Mouse (Mus musculus) macrophage (primary cell): Measurements from ENCODE around the gene Pon2. TPM values are rescaled to one million over a fixed set of nuclear protein-coding genes. Genes with fewer than 3 reads are reported as not detected.
"Not testable (repeated sequence)": the region's sequence is repeated elsewhere in the genome, so short reads cannot be mapped to it uniquely, and the experiment has no call there.

Source experiments
- H3K27ac ChIP-seq: fragments of 350-480 bp; formaldehyde crosslinking; 2 replicates; pipeline ENCODE4 v1.9.0; 2021
- H3K36me3 ChIP-seq: fragments of 350-480 bp; formaldehyde crosslinking; 2 replicates; pipeline ENCODE4 v1.9.0; 2021; ENCODE audit errors: inconsistent target
- H3K4me3 ChIP-seq: fragments of 350-480 bp; formaldehyde crosslinking; 2 replicates; pipeline ENCODE4 v1.9.0; 2021; ENCODE audit errors: inconsistent target
- H3K79me2 ChIP-seq: fragments of 350-480 bp; formaldehyde crosslinking; 2 replicates; pipeline ENCODE4 v1.9.0; 2021; ENCODE audit errors: inconsistent target
- WGBS: methylation state at CpG from one replicate; pipeline ENCODE4 v1.1.7; 2026; ENCODE audit warnings: inconsistent platforms; ENCODE audit not compliant: missing documents; 5-methylcytosine and 5-hydroxymethylcytosine counted together
- polyA plus RNA-seq: library from polyadenylated mRNA; stranded (reverse); fragments of 250-400 nt; gene quantifications from 3 replicates; pipeline ENCODE4 v1.2.4, GENCODE M21; 2018; ENCODE audit warnings: inconsistent platforms
- total RNA-seq, 78 experiments: library from RNA; depleted of rRNA; stranded (reverse); fragments of 250-400 nt; gene quantifications; 1 replicate in 9 of 78; 2 replicates in 24 of 78; 3 replicates in 43 of 78; 4 replicates in 2 of 78; pipeline ENCODE4 v1.2.4; 2018; ENCODE audit warnings: inconsistent platforms in 56 of 78

The Pon2 gene
- 100 to 1,000 TPM in 4 of 26 experiments, 10 to 100 TPM in 22; 39.3 to 129 (median 67.8) TPM for total RNA-seq (2018; cell fraction: chromatin; rRNA removed)
- 100 to 1,000 TPM in 4 of 26 experiments, 10 to 100 TPM in 22; 42.0 to 109 (median 78.0) TPM for total RNA-seq (2018; cell fraction: cytosol; rRNA removed)
- total RNA-seq (2018; cell fraction: nucleus; rRNA removed), result 100 to 1,000 TPM in 2 of 26 experiments, 10 to 100 TPM in 24; 42.9 to 113 (median 70.4) TPM
- polyA plus RNA-seq, result 77.4 to 167 TPM (median 84.9 TPM) in 3 replicates

DNA sequence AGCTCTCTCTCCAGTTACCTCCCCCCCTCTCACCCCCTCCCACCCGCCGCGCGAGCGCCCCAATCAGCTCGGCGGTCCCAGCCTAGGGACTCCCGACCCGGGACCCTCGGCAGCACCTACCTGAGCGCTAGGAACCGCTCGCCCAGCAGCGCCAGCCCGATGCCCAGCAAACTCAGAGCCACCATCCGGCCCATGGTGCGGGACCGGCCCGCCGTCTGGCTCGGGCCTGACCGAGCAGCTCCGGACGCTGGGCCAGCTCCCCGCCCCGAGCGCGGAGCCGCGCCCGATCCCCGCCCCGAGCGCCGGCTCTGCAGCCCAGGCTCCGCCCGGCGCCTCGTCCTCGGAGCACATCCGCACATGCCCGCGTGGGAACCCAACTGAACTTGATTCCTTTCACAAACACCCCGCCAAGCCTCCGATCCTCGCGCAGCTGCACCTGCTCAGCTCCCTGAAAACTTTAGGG is at the start of gene Pon2:
Pon2 (minus strand) TSS at position 364 of the 463 bp plus-strand sequence.
- Histone ChIP-seq H3K79me2 (peaks cover 41% of the 10 kb centered on the region), H3K36me3 (no peaks in the 10 kb centered on the region)
- under 1% methylated on average over 30 of the region's 47 CpGs for WGBS

DNA sequence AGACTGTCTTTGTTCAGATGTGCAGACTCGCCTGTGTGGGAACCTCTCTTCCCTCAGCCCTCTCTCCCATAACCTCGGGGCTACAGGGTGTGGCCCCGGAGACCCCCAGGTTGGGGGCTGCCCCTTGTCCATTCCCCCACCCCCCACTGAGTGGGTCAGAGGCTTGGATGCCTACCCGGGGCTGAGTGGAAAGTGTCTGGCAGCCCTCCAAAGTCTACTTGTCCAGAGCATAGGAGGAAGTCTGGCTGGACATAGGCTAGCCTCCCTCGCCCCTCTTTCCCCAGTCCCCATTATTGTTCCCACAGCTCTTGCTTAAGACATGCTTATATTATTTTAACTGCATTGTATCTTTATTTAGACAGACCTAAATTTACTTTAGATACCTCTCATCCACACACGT is 46.0 kb upstream of the Pon2 start:
- Histone ChIP-seq H3K36me3 (no peaks in the 10 kb centered on the region), H3K79me2 (no peaks in the 10 kb centered on the region), H3K27ac (no peak overlapping the region), H3K4me3 (no peak overlapping the region)
- WGBS, result 81% methylated on average over 6 of the region's 6 CpGs

More for the DNA sequence above, at the start of gene Pon2:
- peak within 1 kb of the TSS; percentile 75 for H3K4me3 ChIP-seq
- peak within 1 kb of the TSS; percentile 73 for H3K27ac ChIP-seq

DNA sequence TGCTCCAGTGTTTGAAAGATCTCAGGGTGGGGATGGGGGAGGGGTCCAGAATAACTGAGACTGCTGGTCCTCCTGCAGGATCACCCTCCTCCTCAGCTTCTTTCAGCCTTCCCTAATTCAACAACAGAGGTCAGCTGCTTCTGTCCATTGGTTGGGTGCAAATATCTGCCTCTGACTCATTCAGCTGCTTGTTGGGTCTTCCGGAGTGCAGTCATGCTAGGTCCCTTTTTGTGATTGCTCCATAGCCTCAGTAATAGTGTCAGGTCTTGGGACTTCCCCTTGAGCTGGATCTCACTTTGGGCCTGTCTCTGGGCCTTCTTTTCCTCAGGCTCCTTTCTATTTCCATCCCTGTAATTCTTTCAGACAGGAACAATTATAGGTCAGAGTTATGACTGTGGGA is 41.0 kb upstream of the Pon2 start:
- H3K4me3 ChIP-seq, H3K36me3 ChIP-seq, H3K79me2 ChIP-seq: not testable (repeated sequence)
- peak overlapping the region; percentile 84 for H3K27ac ChIP-seq
- WGBS, result 9% methylated on average over 1 of the region's 1 CpGs

DNA sequence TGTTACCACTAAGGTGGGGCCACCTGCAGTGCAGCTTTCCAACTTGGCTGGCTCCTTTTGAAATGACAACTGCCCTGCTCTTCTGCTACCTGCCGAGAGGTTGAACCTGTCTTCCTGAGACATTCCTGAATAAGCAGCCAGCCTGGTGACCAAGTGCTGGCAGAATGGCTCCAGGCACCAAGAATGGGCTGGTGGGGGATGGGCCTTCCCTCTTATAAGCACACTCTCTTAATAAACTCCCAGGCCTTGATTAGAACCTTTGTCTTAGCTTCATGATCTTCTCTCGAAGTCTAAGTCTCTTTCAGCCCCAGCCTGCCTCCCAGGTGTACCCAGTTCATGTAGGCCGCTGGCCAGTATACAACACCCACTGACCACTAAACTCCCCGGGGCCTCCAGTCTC is 40.5 kb upstream of the Pon2 start:
- H3K27ac ChIP-seq, result peak overlapping the region; percentile 84
- WGBS, result 95% methylated on average over 3 of the region's 4 CpGs

DNA sequence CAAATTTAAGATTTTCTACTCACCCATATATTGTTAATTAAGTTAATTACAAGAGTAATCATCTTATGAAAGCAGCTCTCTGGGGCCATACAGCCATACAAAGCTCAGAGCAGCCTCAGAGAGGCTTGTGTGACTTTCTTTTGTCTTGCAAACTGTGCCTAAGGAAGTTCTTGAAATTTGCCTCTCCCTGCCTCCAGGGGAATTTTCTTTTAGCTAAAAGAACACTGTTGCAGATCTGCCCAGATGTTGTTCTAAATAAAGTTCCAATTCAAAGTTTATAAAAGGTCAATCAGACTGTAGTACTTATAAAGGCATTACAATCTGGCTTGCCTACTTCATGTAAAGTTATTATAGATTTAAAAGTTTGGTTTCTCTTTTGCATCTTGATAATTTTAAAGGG is 37.8 kb upstream of the Pon2 start:
- not testable (repeated sequence) for H3K4me3 ChIP-seq, H3K36me3 ChIP-seq, H3K27ac ChIP-seq, H3K79me2 ChIP-seq

More for the DNA sequence above, 40.5 kb upstream of the Pon2 start:
- H3K36me3 ChIP-seq, H3K4me3 ChIP-seq, H3K79me2 ChIP-seq: not testable (repeated sequence)

DNA sequence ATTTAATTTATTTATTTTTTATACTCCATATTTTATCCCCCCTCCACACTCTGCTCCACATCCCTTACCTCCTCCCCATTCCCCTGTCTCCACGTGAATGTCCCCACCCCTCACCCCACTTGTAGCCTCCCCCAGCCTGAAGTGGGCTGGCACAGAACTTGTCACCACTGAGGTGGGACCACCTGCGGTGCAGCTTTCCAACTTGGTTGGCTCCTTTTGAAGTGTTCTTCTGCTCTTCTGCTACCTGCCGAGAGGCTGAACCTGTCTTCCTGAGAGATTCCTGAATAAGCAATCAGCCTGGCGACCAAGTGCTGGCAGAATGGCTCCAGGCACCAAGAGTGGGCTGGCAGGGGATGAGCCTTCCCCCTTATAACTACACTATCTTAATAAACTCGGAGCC is 35.8 kb upstream of the Pon2 start:
- Histone ChIP-seq H3K36me3 (no peaks in the 10 kb centered on the region), H3K79me2 (no peaks in the 10 kb centered on the region), H3K27ac (no peak overlapping the region), H3K4me3 (no peak overlapping the region)
- WGBS, result 98% methylated on average over 4 of the region's 5 CpGs

DNA sequence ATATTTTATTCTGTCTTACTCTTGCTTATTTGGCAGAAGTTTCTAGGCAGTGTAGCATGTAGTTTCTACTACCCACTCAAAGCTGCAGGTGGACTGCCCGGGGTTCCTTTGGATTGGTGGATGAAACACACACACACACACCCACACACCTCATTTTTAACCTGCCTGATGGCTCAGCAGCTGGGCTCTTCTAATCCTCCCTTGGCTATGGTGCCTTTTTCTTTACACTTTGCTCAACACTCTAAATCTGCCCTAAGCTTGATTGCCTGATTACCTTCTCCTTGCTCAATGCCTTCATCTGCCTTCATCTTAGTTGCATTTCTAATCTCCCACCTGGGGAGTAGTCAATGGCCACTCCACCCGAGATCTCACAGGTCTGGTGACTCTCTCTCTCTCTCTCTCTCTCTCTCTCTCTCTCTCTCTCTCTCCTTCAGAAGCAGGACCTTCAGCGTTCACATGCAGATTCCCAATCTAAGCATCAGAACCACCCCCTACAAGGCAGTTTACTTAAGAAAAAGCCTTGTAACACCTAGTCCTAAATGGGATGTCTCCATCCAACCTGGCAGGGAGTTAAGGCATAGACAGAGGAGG is 34.4 kb upstream of the Pon2 start:
- WGBS, result 92% methylated on average over 2 of the region's 3 CpGs
- H3K79me2 ChIP-seq, result no peaks in the 10 kb centered on the region

DNA sequence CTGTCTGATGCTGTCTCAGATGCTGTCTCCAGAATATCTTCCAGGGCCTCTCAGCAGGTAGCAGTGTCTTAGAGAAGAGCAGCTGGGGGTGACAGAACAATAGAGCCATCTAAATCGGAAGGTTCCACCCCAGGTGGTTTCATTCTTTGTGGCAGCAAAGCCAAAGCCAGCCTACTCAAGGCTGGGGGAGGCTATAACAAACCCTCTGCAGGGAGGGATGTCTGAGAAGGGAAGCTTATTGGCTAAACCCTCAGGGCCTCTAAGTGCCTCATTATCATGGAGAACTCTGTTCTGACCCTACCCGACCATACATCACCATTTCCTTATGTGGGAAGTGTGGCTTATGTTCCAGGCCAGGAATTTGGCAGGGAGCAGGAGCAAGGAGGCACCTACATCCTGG is 26.9 kb upstream of the Pon2 start:
- H3K4me3 ChIP-seq, result no peak overlapping the region
- H3K27ac ChIP-seq, result no peak overlapping the region
- 100% methylated on average over 2 of the region's 2 CpGs for WGBS

More for the DNA sequence above, 34.4 kb upstream of the Pon2 start:
- H3K4me3 ChIP-seq, result no peak overlapping the region
- H3K36me3 ChIP-seq, result no peaks in the 10 kb centered on the region
- H3K27ac ChIP-seq, result no peak overlapping the region

DNA sequence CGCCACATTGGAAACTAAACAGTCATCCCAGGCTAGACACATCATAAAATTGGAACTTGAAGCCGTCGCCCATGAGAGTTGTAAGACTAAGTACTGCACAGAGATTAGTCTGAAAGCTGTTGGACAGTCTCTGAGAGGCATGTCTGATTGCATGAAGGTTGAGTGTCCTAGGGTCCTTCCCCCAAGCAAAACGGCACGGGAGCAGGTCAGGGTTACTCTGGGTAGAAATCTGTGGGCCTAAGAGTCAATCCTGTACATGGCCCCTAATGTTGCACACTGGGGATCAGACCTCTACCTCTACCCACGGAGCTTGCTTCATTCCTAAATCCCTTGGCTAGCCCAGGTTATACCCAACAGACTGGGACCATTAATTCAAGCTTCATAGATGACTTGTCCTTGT is 25.8 kb upstream of the Pon2 start:
- 0 out of 2 replicates have a peak overlapping the region, but pooled peaks have one; percentile 17 for H3K27ac ChIP-seq
- 93% methylated on average over 5 of the region's 6 CpGs for WGBS
- not testable (repeated sequence) for H3K79me2 ChIP-seq, H3K4me3 ChIP-seq, H3K36me3 ChIP-seq

More for the DNA sequence above, 26.9 kb upstream of the Pon2 start:
- no peaks in the 10 kb centered on the region for H3K36me3 ChIP-seq
- no peaks in the 10 kb centered on the region for H3K79me2 ChIP-seq

DNA sequence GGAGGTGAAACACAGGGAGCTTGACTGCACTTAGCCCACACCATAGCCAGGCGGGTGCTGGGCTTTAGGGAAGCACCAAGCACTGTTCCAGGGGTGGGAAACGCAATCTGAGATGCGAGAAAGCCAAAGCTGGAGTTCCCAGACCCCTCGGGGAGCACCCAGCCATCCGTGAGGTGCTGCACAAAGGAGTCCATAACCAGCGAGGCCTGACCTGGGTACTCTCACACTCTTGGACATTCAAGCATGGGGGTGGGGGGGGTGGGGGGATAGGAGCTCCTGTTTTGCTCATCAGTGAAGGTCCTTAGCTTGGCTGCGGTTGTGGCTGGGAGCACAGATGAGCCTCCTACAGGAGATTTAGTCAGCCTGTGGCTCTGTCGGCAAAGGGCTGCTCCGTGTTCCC is 18.4 kb upstream of the Pon2 start:
- Histone ChIP-seq H3K79me2 (no peaks in the 10 kb centered on the region), H3K4me3 (no peak overlapping the region), H3K36me3 (no peaks in the 10 kb centered on the region), H3K27ac (no peak overlapping the region)
- 98% methylated on average over 9 of the region's 9 CpGs for WGBS

DNA sequence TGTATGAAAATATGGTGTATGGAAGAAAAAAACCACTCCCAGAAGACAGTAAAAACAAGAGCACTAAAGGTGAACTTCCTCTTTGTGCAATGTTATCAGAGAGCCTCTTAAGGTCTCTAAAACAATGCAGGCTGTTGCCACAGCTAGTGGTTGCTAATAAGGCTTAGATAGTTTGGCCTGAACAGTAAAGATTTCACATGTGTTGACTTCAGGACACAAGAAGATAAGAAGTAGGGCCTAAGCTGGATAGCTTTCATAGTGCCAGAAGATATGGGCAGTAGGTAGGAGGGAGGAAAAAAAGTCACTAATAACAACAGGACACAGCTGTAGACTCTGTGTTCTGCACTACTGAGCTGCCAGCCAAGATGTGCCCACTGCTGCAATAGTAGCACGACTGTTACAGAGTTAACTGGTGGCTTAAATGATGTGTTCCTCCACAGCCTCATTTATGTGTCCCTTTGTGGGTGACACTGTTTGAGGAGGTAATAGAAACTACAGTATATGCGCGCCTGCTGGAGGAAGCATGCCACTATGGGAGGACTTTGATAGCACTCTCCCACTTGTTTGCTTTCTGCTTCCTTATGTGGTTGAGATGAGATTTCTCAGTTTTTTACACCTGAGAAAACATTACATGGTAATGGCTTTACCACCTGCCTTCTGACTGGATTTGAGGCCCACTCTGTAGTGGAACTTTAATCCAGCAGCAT is 17.0 kb upstream of the Pon2 start:
- no peaks in the 10 kb centered on the region for H3K36me3 ChIP-seq
- H3K27ac ChIP-seq, result no peak overlapping the region
- WGBS, result 64% methylated on average over 3 of the region's 3 CpGs
- H3K79me2 ChIP-seq, result no peaks in the 10 kb centered on the region
- no peak overlapping the region for H3K4me3 ChIP-seq

DNA sequence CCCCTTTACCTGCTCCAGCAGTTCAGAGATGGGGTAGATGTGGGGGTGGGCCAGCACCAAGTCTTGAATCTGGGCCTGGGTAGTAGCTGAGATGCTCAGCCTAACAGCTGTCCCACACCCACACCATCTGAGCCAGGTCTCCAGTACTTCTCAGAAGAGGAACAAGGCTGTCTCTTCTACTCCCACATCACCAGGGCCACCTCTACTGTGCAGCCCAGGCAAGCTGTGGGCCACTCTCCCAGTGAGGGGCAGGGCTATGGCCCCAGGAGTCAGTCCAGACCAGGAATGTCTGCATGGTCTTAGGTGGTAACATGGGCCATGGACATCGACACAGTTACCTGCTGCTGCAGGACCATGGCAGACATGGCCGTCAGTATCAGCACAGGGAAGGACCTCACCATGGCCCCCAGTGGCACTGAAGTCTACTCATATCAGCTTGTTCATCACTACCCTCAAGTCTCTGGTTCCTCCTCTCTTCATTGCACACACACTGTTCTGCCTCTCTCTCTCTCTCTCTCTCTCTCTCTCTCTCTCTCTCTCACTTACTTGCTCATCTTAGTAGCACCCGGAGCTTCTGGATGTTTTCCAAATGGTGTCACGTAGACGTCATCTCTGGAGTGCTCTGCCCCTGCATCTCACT is 15.8 kb upstream of the Pon2 start:
- no peak overlapping the region for H3K4me3 ChIP-seq
- no peaks in the 10 kb centered on the region for H3K79me2 ChIP-seq
- H3K36me3 ChIP-seq, result no peaks in the 10 kb centered on the region
- no peak overlapping the region for H3K27ac ChIP-seq
- 90% methylated on average over 2 of the region's 5 CpGs for WGBS

DNA sequence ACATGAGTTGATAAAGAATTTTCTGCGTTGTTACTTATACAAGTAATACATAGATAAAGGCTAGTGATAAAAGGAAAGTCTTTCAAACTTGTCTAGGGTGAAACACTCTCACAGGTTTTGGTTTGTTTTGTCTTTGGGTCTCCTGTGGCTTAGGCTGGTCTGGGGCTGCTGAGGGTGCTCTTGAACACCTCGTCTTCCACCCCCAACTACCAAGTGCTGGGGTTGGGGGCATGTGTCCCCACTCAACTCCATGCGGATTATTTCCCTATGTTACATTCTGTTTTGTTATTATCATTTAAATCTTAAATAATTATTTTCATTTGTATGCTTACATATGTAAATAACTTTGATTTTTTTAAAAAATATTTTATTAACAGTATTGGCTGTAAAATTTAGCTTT is 12.2 kb upstream of the Pon2 start:
- Histone ChIP-seq H3K36me3 (no peaks in the 10 kb centered on the region), H3K79me2 (no peaks in the 10 kb centered on the region), H3K4me3 (no peak overlapping the region), H3K27ac (no peak overlapping the region)
- 93% methylated on average over 3 of the region's 3 CpGs for WGBS

DNA sequence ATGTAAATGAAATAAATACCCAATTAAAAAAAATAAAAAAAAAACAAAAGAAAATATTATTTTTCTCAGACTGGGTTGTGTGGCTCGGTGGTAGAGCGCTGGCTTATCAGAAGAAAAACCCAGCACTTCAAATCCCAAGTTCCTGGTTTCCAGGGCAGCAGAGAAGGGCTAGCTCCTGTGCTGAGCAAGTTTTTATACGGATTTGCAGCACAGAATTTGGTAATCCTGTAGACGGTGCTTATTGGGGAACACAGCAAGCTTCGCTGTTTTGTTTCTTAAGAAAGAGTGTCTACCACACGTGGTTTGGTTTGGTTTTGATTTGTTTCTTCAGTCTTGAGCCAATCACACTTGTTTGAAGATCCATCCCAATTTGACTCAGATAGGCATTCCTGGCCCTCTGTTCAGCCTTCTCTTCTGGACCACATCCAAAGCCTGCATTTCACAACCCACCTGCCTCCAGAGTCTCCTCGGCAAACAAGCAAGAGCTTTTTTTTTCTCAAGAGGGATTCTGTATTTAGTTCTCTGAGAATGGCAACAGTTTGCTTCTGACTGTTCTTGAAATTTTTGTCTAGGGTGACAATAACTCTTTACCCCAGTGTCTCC is 11.4 kb upstream of the Pon2 start:
- Histone ChIP-seq H3K27ac (no peak overlapping the region), H3K36me3 (no peaks in the 10 kb centered on the region), H3K79me2 (no peaks in the 10 kb centered on the region), H3K4me3 (no peak overlapping the region)
- WGBS, result 80% methylated on average over 7 of the region's 7 CpGs
